Mouse (Mus musculus) heart, adult 11 months (tissue): ENCODE measurements around the gene Gm12184.
"Not testable (repeated sequence)": the region's sequence is repeated elsewhere in the genome, so short reads cannot be mapped to it uniquely, and the experiment has no call there.

Experiments
- DNase-seq: peaks from one replicate; pipeline ENCODE4 v3.0.0; 2022

Gene Gm12184

GRCm38 (mm10) chr11:48821299-48821698 lies 5.2 kb downstream of the Gm12184 start:
- DNase-seq: not testable (repeated sequence)

- no peak for DNase-seq
Observed at GRCm38 (mm10) chr11:48820308-48820674, 6.2 kb downstream of the Gm12184 start.

- DNase-seq: no peak
Observed at GRCm38 (mm10) chr11:48819614-48820307, 6.7 kb downstream of the Gm12184 start.

DNA sequence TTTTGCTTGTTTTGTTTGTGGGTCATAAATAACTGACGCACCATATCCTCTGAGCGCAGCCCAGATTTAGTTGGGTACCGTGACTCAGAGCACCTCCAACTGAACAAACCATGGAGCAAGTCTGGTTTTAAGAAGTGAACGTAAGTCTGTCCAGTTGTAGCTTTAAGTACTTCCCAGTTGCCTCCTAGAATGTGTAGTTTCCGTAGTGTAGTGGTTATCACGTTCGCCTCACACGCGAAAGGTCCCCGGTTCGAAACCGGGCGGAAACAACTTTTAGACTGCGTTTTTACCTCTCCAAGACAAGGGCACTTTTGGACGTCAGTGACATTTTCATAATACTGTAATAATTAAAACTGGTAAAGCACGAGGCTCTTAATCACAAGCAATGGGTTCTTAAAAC lies 8.1 kb downstream of the Gm12184 start:
- peak; percentile 96 for DNase-seq

GRCm38 (mm10) chr11:48817794-48818193 lies 8.7 kb downstream of the Gm12184 start:
- DNase-seq: no peak

DNA sequence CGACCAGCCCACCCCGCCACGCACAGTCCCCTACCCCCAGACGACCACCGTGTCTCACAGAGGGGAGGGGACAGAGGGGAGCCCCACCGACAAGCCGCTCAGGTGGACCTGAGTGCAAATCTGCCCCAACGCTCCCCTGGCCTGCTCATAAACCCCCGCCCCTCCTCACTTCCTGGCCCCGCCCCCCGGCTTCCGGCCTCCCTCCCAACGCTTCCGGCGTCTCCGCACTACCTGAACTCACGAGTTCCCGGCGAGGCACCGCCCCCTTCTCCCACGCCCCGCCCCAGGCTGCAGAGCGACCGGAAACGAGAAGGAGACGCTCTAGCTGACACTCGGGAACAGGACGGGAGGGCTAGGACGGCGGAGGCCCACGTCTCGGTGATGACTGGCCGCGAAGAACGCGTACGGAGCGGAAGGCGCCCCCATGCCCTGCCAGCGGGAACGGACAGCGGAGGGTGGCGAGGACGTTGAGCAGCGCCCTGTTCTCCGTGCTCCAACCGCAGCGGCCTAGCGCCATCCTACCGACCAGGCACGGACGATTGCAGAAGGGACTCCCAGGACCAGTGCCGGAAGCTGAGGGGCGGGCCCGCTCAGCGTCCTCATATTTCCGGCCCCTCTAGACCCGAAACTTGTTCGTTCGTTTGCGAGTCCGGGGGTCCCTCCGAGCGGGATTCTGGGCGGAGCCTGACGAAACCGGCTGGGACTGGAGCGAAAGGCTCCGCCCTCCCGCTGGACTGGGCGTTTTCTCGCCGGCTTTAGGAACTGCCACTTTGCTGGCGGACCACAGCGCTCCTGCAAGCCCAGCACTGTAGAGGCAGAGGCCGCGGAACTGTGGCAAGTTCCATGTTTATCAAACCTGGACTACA lies 9.4 kb downstream of the Gm12184 start, which contains the start of gene Trim41:
Trim41 (minus strand) TSS at position 554 of the 866 bp plus-strand sequence.
- peak; percentile 100 for DNase-seq

- peak; percentile 98 for DNase-seq
Observed at GRCm38 (mm10) chr11:48816281-48816781, 10.1 kb downstream of the Gm12184 start.

- peak; percentile 95 for DNase-seq
Observed at GRCm38 (mm10) chr11:48815851-48816250, 10.6 kb downstream of the Gm12184 start.

DNA sequence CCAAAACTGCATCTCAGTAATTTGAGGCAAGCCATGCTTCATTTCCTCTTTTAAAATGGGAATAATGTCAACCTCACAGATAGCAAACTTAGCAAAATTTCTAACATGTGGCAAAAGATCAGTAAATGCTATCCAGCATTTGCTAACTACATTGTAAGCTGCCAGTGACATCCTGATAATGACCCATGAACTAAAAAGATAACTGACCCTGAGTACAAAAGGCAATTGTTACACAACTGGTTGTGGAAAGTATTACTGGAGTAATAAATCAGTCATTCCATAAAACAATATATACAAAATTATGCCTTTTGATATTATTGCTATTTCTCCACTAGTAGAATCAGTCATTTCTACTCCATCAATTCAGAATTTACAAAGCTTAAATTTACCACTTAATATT lies 12.7 kb downstream of the Gm12184 start:
- DNase-seq: no peak

DNA sequence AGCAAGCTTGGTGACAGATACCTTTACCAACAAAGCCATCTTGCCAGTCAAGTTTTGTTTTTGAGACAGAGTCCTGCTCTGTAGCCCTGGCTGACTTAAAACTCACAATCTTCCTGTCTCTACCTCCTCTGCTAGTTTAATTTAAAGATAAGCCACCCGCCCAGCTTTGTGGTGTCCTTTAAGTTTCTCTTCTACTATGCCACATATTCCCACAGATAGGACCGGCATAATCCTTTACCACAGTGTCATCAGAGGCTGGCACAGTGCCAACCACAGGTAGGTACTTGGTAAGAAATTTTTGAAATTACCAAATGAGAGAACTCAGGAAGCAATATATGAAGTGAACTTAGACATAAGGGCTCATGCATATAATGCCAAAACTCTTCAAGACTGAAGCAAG lies 16.3 kb downstream of the Gm12184 start:
- DNase-seq: no peak

DNA sequence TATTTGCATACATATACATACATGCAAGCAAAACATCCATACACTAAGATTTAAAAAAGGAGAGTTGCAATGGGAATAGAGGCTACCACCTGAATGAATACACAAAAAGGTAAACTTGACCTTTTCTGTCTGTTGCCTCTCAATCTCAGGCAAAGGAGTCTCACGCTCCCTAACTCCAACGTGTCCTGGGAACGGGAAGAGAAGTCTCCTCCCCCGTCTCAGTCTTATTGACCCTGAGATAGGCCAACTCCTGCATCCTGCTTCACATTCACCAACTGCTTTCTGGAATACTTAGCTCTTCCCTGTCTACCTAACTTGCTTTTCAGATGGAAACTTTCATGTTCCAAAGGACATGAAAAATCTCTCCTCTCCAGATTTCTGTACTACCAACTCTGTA lies 17.0 kb downstream of the Gm12184 start:
- DNase-seq: no peak

- DNase-seq: peak; percentile 95
Observed at GRCm38 (mm10) chr11:48808737-48809433, 17.6 kb downstream of the Gm12184 start.

DNA sequence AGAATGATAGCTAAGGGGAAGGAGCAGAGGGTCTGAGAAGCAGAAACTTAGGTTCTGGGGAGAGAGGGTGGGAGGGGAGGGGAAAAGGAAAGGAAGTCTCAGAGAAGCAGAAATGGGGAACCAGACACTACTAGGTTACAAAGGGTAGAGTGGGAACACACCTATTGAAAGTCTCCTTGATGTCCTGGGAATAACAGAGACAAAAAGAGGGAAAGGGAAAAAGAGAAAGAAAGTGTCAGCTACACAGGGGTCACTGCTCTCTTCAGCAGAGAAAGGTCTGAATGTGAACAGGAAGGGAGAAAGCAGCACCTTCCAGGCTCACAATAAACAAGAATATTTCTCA lies 18.2 kb downstream of the Gm12184 start:
- DNase-seq: no peak

DNA sequence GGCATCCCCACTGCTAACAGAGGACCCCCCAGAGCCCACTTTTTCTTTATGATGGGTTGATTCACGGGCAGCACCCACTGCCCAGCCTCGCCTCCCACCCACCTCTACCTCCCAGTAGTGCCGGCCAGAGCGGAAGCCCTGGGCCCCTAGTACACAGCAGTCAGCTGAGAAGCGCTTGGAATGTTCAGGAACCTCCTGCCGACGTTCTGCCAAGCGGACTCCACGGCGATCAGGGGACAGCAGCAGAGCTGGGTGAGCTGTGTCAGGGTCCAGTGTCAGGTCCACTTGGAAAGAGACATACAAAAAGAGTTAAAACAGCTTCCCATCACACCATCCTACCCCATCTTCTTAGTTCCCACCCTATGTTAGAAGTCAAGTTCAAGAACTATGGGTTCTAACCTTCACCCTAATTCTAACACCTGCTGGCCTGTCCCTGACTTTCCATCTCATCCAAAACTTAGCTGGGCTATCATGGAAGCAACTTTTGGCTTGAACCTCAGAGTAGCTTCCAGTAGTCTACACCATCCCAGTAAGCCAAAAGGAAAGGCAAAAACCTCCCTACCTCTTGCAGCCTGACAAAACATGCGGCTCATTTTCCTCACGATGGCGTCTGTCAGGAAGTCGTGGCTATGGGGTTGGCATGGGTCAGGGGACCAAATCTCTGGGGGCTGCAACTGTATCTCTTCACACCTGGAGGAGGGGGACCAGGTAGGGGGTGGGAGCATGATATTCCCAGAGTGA lies 18.7 kb downstream of the Gm12184 start:
- DNase-seq: no peak

DNA sequence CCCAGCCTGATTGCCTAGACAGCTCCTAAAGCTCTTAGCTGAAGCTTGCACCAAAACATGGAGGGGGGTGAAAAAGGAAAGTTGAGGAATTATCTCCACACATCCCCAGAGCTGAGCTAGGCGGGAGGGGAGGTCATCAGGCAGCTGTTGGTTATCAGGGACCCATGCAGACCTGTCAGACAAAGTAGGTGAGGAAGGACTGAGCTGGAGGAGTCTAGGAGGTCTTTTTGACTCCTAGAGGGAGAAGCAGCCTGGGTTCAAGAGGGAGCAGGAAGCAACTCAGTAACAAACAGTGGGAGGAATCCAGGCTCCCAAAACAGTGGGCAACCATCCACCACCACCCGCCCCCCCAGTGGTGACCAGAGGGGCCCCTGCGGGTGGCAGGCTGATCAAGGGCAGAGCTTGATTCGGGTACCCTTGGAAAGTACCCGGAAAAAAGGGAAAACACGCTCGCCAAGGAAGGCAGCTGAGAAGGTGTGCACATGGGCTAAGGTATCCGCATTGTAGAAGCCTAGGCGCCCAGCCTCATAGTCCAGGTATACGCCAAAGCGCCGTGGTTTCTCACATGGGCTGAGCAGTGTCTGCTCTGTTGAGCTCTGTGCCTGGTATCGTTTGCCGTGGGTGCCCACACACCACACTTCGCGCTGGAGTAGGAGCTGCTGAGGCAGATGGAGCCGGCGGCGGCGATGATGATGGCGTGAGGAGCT lies 19.4 kb downstream of the Gm12184 start:
- DNase-seq: no peak

- DNase-seq: no peak
Observed at GRCm38 (mm10) chr11:48804922-48805321, 21.5 kb downstream of the Gm12184 start.

DNA sequence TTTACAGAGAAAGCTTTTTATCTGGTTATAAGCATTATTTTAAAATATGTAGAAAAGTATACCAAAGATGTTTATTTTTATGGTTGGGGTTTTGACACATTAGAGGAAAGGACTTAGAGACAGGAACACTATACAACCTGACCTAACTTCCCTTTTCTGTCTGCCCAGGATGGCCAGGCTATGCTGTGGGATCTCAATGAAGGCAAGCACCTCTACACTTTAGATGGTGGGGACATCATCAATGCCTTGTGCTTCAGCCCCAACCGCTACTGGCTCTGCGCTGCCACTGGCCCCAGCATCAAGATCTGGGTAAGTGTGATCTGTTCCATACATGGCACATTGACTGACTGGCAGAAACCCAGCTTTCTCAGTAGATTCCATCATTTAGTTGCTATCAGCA lies 22.5 kb downstream of the Gm12184 start:
- no peak for DNase-seq

- DNase-seq: peak; percentile 89
Observed at GRCm38 (mm10) chr11:48801831-48802772, 24.4 kb downstream of the Gm12184 start.

DNA sequence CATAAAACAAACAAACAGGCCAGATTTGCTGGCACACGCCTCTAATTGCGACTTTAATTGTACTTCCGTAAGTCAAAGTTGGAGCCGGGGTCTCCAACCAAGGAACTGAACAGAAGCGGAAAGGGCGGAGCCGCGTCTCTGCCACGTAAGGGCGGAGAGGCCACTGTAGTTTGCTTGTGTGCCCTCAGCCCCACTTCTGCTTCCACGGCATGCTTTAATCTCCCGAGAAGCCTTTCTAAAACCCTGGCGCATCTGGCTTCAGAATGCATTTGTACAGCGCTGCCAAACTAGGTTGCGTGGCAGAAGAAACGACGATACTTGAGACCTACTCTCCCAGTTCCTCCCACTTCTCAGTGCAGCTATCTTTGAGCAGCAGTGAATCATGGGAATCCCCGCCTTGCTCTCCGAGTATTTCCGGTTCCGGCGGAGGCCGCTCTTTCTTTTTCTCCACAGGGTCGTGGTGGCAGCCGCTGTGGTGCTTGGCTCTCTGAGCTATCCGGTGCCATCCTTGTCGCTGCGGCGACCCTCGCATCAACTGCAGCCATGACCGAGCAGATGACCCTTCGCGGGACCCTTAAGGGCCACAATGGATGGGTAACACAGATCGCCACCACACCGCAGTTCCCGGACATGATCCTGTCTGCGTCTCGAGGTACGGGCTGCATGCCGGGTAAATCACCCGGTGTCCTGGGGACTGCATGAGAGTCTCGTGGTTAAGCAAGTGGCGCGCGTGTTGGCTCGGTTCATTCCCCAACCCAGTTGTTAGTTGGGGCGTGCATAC lies 26.3 kb downstream of the Gm12184 start, which contains the start of gene Rack1:
Rack1 (plus strand) TSS at position 412 of the 781 bp plus-strand sequence.
- peak; percentile 99 for DNase-seq
